Mouse (Mus musculus): ENCODE data around the gene Shc3. TPM values are rescaled to one million over a fixed set of nuclear protein-coding genes. Genes with fewer than 3 reads are reported as not detected.

Gene Shc3
- total RNA-seq, 4 experiments from 2014 or later = 103 to 128 (median 120) TPM

GRCm38 (mm10) chr13:51384899-51385298, 184.3 kb downstream of the Shc3 start:
- DNase-seq (ENCODE audit: low spot score in 2 of 2) = no peak

GRCm38 (mm10) chr13:51381498-51381897, 187.7 kb downstream of the Shc3 start:
- DNase-seq (ENCODE audit: low spot score in 2 of 2) = no peak

Other genes with a start within 250 kb of the Shc3 start
- gene S1pr3, start 160.8 kb downstream of the Shc3 start, total RNA-seq (2022) = 10 to 100 TPM in 2 of 4 experiments, 1 to 10 TPM in 2; 5.5 to 16.4 (median 11.1) TPM
- 1 to 10 TPM; 2.0 to 3.3 (median 2.2) TPM for gene Cks2, start 75.8 kb upstream of the Shc3 start, total RNA-seq (2022)
- gene Secisbp2, start 82.3 kb upstream of the Shc3 start, total RNA-seq (2022) = 10 to 100 TPM; 18.9 to 21.5 (median 21.0) TPM
- gene Sema4d, start 224.3 kb upstream of the Shc3 start, total RNA-seq (2022) = 10 to 100 TPM; 79.8 to 99.9 (median 95.4) TPM

Data from layer of hippocampus, adult 8-10 months (tissue).